Mouse (Mus musculus) cerebellum, adult (tissue): ENCODE measurements around the gene Rabgef1.
A peak's percentile ranks its signal among the peaks of the same experiment; 100 is the strongest.

ENCODE experiments used
- ATAC-seq: cut with Nextera tagmentation; 2 replicates; pipeline ENCODE4 v1.9.2; 2017; ENCODE audit warnings: mild to moderate bottlenecking, moderate library complexity, mixed read lengths; ENCODE audit not compliant: insufficient number of reproducible peaks, low FRiP score, low TSS enrichment

The Rabgef1 gene

GRCm38 (mm10) chr5:130171423-130171954 lies at the start of gene Rabgef1:
Rabgef1 (plus strand) TSS chr5:130171798.
- ATAC-seq: peak; percentile 90

- ATAC-seq: no peak
These were observed 49.2 kb upstream of the Rabgef1 start for GRCm38 (mm10) chr5:130122355-130122754.

DNA sequence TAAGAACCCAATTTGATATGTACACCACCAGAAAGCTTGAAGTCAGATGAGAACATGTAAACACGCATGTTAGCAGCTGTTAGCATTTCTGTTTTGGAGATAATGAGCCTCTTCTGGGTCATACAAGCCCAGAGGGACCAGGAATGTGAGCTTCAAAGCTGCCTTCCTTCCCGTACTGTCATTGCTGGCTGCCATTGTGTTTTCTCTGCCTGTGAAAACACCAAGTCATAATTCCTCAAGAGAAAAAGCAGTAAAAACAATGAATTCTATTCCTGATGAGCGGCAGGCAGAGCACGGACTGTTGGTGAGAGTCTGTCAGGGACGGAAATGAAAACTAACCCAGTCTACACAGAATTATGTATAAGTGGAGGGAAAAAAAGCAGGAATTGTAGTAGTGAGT lies 47.3 kb upstream of the Rabgef1 start:
- no peak for ATAC-seq

DNA sequence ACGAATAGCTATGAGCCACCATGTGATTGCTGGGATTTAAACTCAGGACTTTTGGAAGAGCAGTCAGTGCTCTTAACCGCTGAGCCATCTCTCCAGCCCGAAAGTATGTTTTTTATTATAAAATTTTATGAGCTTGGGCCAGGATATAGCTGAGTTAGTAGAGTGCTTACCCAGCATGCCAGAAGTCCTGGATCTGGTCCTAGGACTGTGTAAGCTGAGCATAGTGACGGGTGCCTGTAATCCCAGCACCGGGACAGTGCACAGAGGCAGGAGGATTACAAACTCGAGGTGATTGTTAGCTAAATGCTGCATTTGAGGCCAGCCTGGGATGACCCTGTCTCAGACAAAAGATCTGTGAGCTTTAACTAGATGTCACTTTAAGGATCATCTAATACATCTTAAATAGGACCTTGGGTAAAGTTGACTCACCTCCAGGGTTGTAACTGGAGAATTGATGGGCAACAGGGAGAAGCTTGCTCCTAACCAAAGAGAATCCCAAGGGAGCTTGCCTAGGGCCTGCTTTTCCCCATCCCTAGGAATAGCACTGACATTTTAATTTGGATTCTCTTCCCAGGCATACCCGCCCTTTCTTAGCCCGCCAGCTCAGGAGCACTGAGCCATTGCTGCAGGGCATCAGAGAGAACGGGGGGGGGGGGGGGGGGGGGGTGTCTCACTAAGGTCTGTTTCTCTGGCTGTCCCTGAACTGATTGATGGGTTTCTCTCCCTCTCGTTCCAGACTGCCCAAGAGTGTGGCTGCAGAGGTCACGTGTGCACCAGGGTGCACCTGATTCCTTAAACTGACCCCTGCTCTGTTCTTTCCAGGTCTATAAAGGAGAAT lies 42.7 kb upstream of the Rabgef1 start:
- no peak for ATAC-seq

DNA sequence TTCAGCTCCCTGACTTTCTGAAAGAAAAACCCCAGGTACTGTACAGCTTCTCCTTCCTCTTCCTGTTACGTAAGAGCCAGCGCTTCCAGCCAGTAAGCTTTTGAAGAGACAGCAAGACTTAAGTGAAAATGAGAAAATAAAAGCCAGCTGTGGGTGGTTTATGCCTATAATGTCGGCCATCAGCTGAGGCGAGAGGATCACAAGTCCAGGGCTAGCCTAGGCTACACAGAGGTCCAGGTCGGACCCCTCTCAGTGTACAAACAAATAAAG lies 42.1 kb upstream of the Rabgef1 start:
- ATAC-seq: no peak

DNA sequence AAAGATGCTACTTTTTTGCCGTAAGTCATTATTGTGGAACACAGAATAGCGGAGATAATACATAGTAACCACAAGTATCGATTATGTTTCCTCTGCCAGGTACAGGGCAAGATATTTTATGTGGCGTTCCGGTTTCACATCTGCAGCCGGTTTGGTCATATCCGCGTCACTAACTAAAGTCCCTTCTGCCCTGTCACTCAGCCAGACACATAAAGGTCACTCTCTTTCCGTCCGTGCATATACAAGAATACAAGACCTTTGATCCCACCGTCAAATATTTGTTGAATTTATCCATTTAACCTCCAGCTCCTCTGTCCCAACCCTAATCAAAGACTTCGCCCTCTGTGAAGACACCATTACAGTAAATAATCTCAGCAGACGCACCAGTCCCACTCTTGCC lies 35.0 kb upstream of the Rabgef1 start:
- no peak for ATAC-seq

- ATAC-seq: no peak
These were observed 32.2 kb upstream of the Rabgef1 start for GRCm38 (mm10) chr5:130139393-130139792.

DNA sequence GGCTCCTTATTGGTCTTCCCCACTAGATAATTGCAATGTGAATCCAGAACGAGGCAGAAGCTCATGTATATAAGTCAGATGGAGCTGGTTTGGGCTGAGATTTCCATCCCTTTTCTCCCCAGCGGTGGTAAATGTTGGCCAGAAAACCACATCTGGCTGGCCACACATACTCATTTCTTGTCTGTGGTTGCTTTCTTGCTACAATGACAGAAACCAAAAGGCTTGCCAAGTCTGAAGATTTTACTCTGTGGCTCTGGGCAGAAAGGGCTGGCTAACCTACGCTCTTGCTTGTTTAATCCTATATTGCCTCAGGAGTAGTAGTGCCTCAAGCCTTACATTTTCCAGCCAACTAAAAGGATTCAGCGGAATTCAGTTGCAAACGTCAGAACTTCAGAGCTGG lies 30.5 kb upstream of the Rabgef1 start:
- no peak for ATAC-seq

DNA sequence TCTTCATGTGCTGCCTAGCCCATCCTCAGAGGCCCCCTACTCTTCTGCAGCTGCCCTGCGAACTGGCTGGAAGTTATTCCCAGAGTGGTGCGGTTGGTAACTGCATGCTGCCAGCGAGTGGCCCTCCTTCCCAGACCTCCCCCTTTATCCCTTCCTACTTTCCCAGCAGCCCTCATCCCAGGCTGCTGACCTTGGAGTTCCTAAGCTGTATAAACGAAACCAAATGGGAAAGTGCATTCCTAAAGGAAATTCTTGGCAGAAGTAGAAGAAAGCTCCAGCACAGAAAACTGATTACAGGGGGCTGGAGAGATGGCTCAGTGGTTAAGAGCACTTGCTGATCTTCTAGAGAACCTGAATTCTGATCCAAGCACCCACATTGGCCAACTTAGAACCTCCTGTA lies 29.6 kb upstream of the Rabgef1 start:
- no peak for ATAC-seq

DNA sequence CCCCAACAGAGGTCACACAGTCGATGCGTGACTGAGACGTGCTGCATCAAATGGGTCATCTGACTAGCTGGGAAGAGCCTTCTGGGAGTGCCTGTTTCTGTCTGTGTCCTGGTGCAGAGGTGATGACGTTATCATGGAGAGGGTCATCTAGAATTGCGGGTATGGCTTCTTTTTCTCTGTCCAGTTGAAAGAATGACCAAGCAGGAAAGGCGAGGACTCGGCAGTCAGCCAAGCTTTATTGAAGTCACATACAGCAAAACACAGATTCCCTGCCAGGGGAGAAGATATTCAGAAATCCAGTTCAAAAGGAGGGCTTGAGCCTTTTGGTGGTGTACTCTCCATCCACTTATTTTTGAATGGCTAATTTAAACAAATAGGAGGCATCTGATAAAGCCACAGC lies 28.5 kb upstream of the Rabgef1 start:
- no peak for ATAC-seq

DNA sequence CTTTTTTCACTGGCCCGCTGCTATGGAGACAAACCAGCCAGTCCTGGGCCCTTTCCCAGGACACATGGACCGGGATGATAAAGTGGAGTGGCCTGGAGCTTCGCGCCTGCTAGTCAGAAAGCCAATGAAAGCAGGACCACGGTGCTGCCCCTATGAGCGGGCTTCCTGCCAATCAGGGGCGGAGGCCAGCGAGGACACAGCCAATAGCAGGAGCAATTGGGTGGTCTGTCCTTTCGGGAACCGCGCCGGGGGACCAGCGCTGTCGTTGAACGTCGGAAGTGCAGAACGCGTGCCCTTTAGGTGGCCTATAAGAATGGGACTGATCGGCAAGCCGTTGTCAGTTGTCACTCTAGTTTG lies 27.6 kb upstream of the Rabgef1 start:
- peak; percentile 1; the same call in 1 of the 2 replicates for ATAC-seq

GRCm38 (mm10) chr5:130144334-130145312 lies 27.0 kb upstream of the Rabgef1 start, which contains the start of gene Kctd7:
Kctd7 (plus strand) TSS chr5:130144861.
- ATAC-seq: peak; percentile 97

DNA sequence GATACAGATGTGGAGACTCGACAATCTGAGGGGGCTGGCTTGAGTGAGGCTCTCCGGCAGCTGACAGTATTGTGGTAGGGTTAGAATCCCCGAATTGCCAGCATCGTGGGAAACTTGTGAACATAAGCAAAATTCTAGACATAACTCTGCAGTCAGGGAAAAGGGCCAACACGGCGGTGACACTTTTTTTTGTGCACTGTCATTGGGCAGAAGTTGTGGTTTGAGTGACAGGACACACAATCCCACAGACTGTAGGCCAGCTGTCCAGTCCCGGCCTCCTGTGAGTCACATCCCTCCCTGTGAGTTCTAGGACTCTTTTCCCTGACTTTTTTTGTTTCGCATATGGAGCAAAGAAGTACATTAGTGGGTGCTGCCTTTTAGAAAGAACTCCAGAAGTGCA lies 25.6 kb upstream of the Rabgef1 start:
- ATAC-seq: no peak

- ATAC-seq: no peak
These were observed 21.8 kb upstream of the Rabgef1 start for GRCm38 (mm10) chr5:130149726-130150310.

- ATAC-seq: no peak
These were observed 17.3 kb upstream of the Rabgef1 start for GRCm38 (mm10) chr5:130154286-130154685.

- ATAC-seq: no peak
These were observed 13.1 kb upstream of the Rabgef1 start for GRCm38 (mm10) chr5:130158545-130158944.

DNA sequence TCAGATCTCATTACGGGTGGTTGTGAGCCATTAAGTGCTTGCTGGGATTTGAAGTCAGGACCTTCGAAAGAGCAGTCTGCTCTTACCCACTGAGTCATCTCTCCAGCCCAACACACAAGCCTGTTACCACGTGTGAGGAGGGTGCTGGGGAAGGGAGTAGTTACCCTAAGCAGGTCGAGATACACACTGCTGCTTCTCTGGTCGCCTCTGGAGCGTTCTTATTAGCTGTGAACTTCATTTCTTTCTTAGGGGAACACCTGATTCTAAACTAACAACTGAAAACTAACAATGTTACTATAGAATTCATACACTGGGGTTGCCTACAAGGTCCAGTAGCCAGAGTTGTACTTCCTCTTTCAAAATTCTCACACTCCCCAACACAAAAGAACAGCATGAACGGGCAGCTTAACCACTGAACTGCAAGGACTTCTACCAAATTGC lies 11.8 kb upstream of the Rabgef1 start:
- ATAC-seq: no peak

- no peak for ATAC-seq
These were observed 7.9 kb upstream of the Rabgef1 start for GRCm38 (mm10) chr5:130163670-130164069.

DNA sequence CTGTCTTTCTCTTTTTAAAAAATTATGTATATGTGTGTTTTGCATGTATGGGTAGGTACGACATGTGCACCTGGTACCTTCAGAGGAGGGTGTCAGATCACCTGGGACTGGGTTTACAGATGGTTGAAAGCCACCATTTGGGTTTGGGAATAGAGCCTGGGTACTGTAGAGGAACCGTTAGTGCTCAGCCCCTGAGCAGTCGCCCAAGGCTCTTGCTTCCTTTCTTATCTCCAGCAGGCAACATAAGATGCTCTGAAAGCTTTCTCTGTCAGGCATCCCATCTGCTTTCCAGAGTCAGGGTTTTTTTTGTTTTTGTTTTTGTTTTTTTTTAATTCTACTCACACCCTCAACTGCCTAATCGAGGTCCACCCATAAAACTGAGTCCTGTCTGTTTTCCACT lies 6.4 kb upstream of the Rabgef1 start:
- no peak for ATAC-seq

- no peak for ATAC-seq
These were observed 2.5 kb upstream of the Rabgef1 start for GRCm38 (mm10) chr5:130169109-130169508.
